ENCODE assay signal across 26 mouse cellular contexts in the genomic region with DNA sequence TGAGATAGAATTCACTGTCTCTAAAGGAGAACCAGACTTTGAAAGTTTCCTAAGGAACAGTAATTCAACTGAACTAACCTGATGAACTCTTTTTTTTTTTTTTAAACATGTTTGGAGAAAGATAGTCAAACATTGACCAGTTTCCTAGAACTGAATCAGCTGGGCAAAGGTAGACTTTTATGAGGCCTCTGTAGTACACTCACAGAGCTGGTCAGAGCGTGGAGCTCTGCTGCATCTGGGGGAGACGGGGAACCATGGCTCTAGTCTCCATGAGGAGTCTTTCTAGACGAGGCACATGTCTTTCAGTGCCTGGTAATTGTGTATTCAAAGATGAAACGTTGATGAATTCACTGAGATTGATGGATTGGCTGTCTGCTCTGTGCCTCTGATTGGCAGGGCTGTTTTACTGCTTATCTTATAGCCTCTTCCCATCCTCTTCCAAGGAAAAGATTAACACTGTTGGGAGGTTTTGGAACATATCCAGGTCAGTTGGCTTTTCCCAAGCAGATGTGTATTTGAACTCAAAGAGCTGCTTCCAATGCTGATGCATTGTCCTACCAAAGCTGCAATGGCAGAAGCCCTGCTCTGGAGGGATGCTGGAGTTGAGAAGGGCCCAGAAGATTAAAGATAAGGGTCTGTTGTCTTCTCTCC.
DNase-seq lines count a peak whose midpoint lies in the region; ATAC-seq lines count a peak whose summit lies in the region.
"Had no signal": no experiment of that assay in that cellular context is flagged by ENCODE, and none has a peak within 500 bp of the region (broad histone marks: within the 10 kb centered on the region; RNA-seq: fewer than 3 reads in every experiment).

No protein-coding gene starts in this region.

- WGBS in kidney, embryonic 14.5 days = 72% methylated on average over 4 of the region's 4 CpGs
- WGBS in intestine, embryonic 15.5 days = 48% methylated on average over 4 of the region's 4 CpGs

- no peaks in the 10 kb centered on the region for H3K36me3 ChIP-seq in kidney, embryonic 14.5 days (ENCODE audit: control insufficient read depth, insufficient read depth, low read length)
- H3K36me3 ChIP-seq in intestine, embryonic 15.5 days = no peaks in the 10 kb centered on the region
- H3K36me3 ChIP-seq: forebrain, embryonic 10.5 days; limb, embryonic 15.5 days; lung, embryonic 15.5 days; midbrain, embryonic 15.5 days; neural tube, embryonic 12.5 days had no signal

- no peak for ATAC-seq in kidney, embryonic 14.5 days (ENCODE audit: low FRiP score, low TSS enrichment)
- peak; percentile 78 for ATAC-seq in intestine, embryonic 15.5 days
- ATAC-seq: CD4-positive, CD25-positive, alpha-beta regulatory T cell, adult 4 months; forebrain, postnatal 0 days; inflammation-experienced regulatory T-cells, adult 6 months; midbrain, embryonic 15.5 days had no signal

- H3K4me3 ChIP-seq in kidney, embryonic 14.5 days (ENCODE audit: low read length) = no peak overlapping the region
- no peak overlapping the region for H3K4me3 ChIP-seq in intestine, embryonic 15.5 days (replicated peaks)
- H3K4me3 ChIP-seq: forebrain, embryonic 10.5 days; heart, adult 2 months; left cerebral cortex, adult 2 months; limb, embryonic 15.5 days; lung, embryonic 15.5 days; midbrain, embryonic 15.5 days; neural tube, embryonic 12.5 days had no signal

- no peaks in the 10 kb centered on the region for H3K27me3 ChIP-seq in kidney, embryonic 14.5 days (ENCODE audit: control insufficient read depth, insufficient read depth, low read length)
- no peaks in the 10 kb centered on the region for H3K27me3 ChIP-seq in intestine, embryonic 15.5 days (replicated peaks)
- H3K27me3 ChIP-seq: limb, embryonic 15.5 days; lung, embryonic 15.5 days; midbrain, embryonic 15.5 days; neural tube, embryonic 12.5 days had no signal

- H3K4me2 ChIP-seq in kidney, embryonic 14.5 days (replicated peaks; ENCODE audit: low read depth, low read length) = no peak overlapping the region
- H3K4me2 ChIP-seq in intestine, embryonic 15.5 days (replicated peaks) = no peak overlapping the region
- H3K4me2 ChIP-seq: hindbrain, embryonic 14.5 days; limb, embryonic 15.5 days; lung, embryonic 15.5 days; midbrain, embryonic 15.5 days; neural tube, embryonic 12.5 days had no signal

- no peak overlapping the region for H3K27ac ChIP-seq in kidney, embryonic 14.5 days (ENCODE audit: low read depth, low read length)
- peak overlapping the region; percentile 60 for H3K27ac ChIP-seq in intestine, embryonic 15.5 days
- H3K27ac ChIP-seq: forebrain, embryonic 10.5 days; heart, adult 2 months; hindbrain, embryonic 14.5 days; left cerebral cortex, adult 2 months; limb, embryonic 15.5 days; lung, embryonic 15.5 days; midbrain, embryonic 15.5 days; neural tube, embryonic 12.5 days had no signal

- no peaks in the 10 kb centered on the region for H3K9me3 ChIP-seq in kidney, embryonic 14.5 days (ENCODE audit: control insufficient read depth, low read length)
- no peaks in the 10 kb centered on the region for H3K9me3 ChIP-seq in intestine, embryonic 15.5 days
- H3K9me3 ChIP-seq: forebrain, embryonic 10.5 days; limb, embryonic 15.5 days; lung, embryonic 15.5 days; midbrain, embryonic 15.5 days; neural tube, embryonic 12.5 days had no signal

- DNase-seq in kidney, adult 11 months = peak; percentile 73
- peak; percentile 85 for DNase-seq in kidney, adult 9 months
- DNase-seq in kidney, postnatal 36 days = peak; percentile 61 to 77
- no peak for DNase-seq in spleen, adult 18-20 months
- no peak for DNase-seq in cerebellum, adult 9-11 months
- DNase-seq in layer of hippocampus, postnatal 10 days (ENCODE audit: low spot score in 2 of 2) = no peak
- DNase-seq: cerebellum, adult 11-12 months; cerebellum, postnatal 14 days; forebrain, postnatal 0 days; gastrocnemius, postnatal 14 days; heart, adult 2 months; layer of hippocampus, adult 9-11 months; lung, postnatal 36 days; right cerebral cortex, postnatal 14 days; thymus, postnatal 14 days had no signal

- peaks cover 3% of the 10 kb centered on the region; the same call in 1 of the 2 replicates for H3K4me1 ChIP-seq in kidney, embryonic 14.5 days (ENCODE audit: control insufficient read depth, insufficient read depth, low read length)
- peaks cover 9% of the 10 kb centered on the region for H3K4me1 ChIP-seq in intestine, embryonic 15.5 days (replicated peaks)
- H3K4me1 ChIP-seq: midbrain, embryonic 15.5 days; neural tube, embryonic 12.5 days had no signal

- no peak overlapping the region for H3K9ac ChIP-seq in kidney, embryonic 14.5 days (ENCODE audit: low read depth, low read length)
- no peak overlapping the region for H3K9ac ChIP-seq in intestine, embryonic 15.5 days
- H3K9ac ChIP-seq: forebrain, postnatal 0 days; hindbrain, embryonic 14.5 days; limb, embryonic 15.5 days; lung, embryonic 15.5 days; midbrain, embryonic 15.5 days; neural tube, embryonic 12.5 days had no signal

Comparison
In these comparisons a context has a peak if more than half of its experiments do, and no peak if none do; other contexts are left out.
1. DNase-seq: peak in kidney, adult 11 months (single experiment), kidney, adult 9 months (single experiment) and kidney, postnatal 36 days (2 of 2); none in spleen, adult 18-20 months (0 of 2), cerebellum, adult 9-11 months (single experiment) and layer of hippocampus, postnatal 10 days (0 of 2).